Mouse (Mus musculus) heart, embryonic 16.5 days (tissue): ENCODE data around the gene Wnt5b. TPM values are rescaled to one million over a fixed set of nuclear protein-coding genes. Genes with fewer than 3 reads are reported as not detected.

Experiments
- ATAC-seq: fragments of 200-750 bp; cut with Nextera tagmentation; replicated peaks from 2 replicates; pipeline ENCODE4 v1.8.0; 2017; ENCODE audit warnings: moderate number of reproducible peaks; ENCODE audit not compliant: insufficient read depth, low FRiP score; ENCODE audit errors: extremely low read depth
- H3K27ac ChIP-seq: fragments of 300-500 bp; sonication (generic); 2 replicates; pipeline ENCODE4 v1.5.1; 2014; ENCODE audit warnings: mild to moderate bottlenecking, low read length, control low read depth, moderate library complexity
- H3K27me3 ChIP-seq: fragments of 300-500 bp; sonication (generic); 2 replicates; pipeline ENCODE4 v1.6.1; 2014; ENCODE audit warnings: low read length, mixed read lengths; ENCODE audit not compliant: control insufficient read depth, insufficient read depth
- H3K36me3 ChIP-seq: fragments of 300-500 bp; sonication (generic); 2 replicates; pipeline ENCODE4 v1.6.1; 2014; ENCODE audit not compliant: control insufficient read depth, insufficient read depth
- H3K4me1 ChIP-seq: fragments of 300-500 bp; sonication (generic); 2 replicates; pipeline ENCODE4 v1.6.1; 2014; ENCODE audit warnings: low read length, mixed read lengths; ENCODE audit not compliant: control insufficient read depth, insufficient read depth
- H3K4me2 ChIP-seq: fragments of 300-500 bp; sonication (generic); 2 replicates; pipeline ENCODE4 v1.6.1; 2014; ENCODE audit warnings: low read depth, mild to moderate bottlenecking, control low read depth, low read length
- H3K4me3 ChIP-seq: fragments of 300-500 bp; sonication (generic); 2 replicates; pipeline ENCODE4 v1.5.1; 2014; ENCODE audit warnings: mild to moderate bottlenecking, control low read depth, low read length
- H3K9ac ChIP-seq: fragments of 300-500 bp; sonication (generic); 2 replicates; pipeline ENCODE4 v1.6.1; 2014; ENCODE audit warnings: low read length, control low read depth
- H3K9me3 ChIP-seq: fragments of 300-500 bp; sonication (generic); replicated peaks from 2 replicates; pipeline ENCODE4 v1.6.1; 2016; ENCODE audit warnings: low read length; ENCODE audit not compliant: control insufficient read depth
- WGBS: fragments of 180-500 bp; shearing (Covaris S2); extraction: QIAGEN DNeasy Blood & Tissue Kit; methylation state at CpG from one replicate; pipeline ENCODE4 v1.1.7; 2014; 5-methylcytosine and 5-hydroxymethylcytosine counted together
- polyA plus RNA-seq: library from polyadenylated mRNA; unstranded; fragments of >200 nt; fragmentation: Nextera tagmentation; extraction: Ambion mirVana; gene quantifications from 2 replicates; pipeline ENCODE4 v1.2.1, GENCODE M21; 2015

Gene Wnt5b
- polyA plus RNA-seq, 1 experiment from 2014 or later = 5.6 TPM

DNA sequence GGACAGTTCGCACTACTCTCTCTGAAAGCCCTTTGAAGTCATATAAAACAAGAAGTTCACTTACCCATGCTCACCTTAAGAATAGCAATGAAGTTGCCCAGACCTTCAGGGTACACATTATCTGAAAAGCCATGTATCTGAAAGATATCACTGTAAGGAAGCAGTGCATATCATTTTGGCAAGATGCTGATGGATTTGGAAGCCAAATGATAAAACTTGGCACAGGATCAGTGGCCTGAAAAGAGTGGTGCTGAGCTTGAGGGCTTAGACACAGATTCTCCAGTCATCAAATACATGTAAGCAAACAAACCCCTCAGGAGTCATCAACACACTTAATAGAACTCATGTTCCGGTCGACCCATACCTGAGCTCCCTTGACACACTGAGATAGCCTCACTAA is 143.5 kb downstream of the Wnt5b start:
- H3K9me3 ChIP-seq = no peaks in the 10 kb centered on the region
- 80% methylated on average over 3 of the region's 3 CpGs for WGBS
- no peak overlapping the region for H3K9ac ChIP-seq
- H3K4me2 ChIP-seq = no peak overlapping the region
- no peaks in the 10 kb centered on the region for H3K27me3 ChIP-seq
- no peak overlapping the region for H3K27ac ChIP-seq
- no peak for ATAC-seq
- H3K4me3 ChIP-seq = no peak overlapping the region
- H3K4me1 ChIP-seq = peaks cover 7% of the 10 kb centered on the region
- H3K36me3 ChIP-seq = no peaks in the 10 kb centered on the region

DNA sequence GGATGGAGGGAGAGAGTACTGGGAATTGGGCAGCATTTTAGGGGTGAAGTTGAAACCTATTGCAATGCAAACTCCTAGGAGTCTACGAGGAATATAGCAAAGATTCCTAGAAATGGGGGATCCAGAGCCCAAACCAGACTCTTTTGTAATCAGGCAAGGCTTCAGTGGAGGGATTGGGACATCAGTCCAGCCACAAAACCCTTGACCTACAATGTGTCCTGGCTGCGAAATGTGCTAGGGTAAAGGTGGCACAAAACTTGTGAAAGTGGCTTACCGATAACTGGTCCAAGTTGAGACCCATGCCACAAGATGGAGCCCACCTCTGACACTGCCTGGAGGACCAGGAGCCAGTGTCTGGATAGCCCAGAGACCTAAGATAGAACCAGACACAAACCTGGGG is 144.8 kb downstream of the Wnt5b start:
- ATAC-seq = no peak
- H3K36me3 ChIP-seq = no peaks in the 10 kb centered on the region
- H3K4me2 ChIP-seq = no peak overlapping the region
- peaks cover 7% of the 10 kb centered on the region for H3K4me1 ChIP-seq
- H3K27ac ChIP-seq = no peak overlapping the region
- H3K27me3 ChIP-seq = no peaks in the 10 kb centered on the region
- 84% methylated on average over 3 of the region's 3 CpGs for WGBS
- no peaks in the 10 kb centered on the region for H3K9me3 ChIP-seq
- no peak overlapping the region for H3K9ac ChIP-seq
- H3K4me3 ChIP-seq = no peak overlapping the region

DNA sequence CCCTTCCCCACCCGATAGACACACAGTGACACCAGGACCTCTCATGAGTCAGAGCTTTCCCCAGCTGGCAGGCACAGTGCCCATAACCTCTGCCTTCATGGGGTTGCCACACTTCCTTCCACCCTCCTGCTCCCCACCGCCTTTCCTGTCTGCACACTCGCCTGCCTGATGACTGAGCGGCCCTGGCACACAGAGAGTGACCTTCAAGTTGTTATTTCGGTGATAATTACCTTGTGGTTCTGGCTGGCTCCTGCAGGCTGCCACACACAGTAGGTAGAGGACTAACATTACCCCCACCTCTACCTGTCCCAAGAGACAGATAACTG is 147.9 kb downstream of the Wnt5b start:
- Histone ChIP-seq H3K4me1 (peaks cover 7% of the 10 kb centered on the region), H3K9ac (no peak overlapping the region), H3K9me3 (no peaks in the 10 kb centered on the region), H3K27me3 (no peaks in the 10 kb centered on the region), H3K27ac (peak overlapping the region; percentile 28), H3K4me3 (no peak overlapping the region), H3K4me2 (no peak overlapping the region), H3K36me3 (no peaks in the 10 kb centered on the region)
- 10% methylated on average over 5 of the region's 5 CpGs for WGBS
- peak; percentile 86 for ATAC-seq

DNA sequence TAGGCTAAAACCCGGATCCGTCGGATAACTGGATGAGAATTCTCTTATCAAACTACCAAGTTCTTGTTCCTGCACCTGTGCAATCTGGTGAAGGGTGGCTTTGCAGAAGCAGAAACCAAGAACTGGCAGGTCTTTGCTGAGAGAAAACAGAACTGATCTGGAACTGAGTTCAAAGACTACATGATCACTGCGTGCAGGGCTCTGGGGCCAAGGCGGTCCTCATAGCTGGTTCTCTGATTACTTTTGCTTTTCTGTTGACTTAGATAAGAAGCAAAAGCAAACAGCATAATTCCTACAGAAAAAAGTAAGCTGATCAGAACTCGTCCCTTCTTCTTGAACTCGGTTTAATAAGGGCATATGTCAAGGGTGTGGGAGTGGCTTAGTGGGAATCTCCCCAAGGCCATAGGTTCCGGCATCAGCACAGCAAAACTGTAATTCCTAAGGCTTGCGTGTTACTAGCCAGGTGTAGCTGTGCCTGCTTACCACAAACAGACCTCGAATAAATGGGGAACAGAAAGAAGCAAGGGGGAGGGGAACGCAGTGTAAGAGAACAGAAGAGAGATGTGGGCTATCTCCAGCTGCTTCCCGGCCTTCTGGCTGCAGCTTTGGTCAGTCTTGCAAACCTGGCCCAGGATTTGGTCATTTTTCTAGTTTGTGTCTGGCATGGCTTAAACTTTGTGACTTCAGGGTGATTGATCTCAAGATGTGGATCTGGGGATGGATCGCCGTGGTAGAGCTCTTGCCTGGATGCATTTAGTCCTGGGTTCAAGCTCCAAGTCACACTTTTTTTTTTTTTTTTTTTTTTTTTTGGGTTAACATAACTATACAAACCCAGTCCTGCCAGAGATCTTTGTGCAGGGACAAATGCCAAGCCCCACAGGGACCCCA is 148.5 kb downstream of the Wnt5b start:
- no peak overlapping the region for H3K9ac ChIP-seq
- H3K27me3 ChIP-seq = no peaks in the 10 kb centered on the region
- no peaks in the 10 kb centered on the region for H3K36me3 ChIP-seq
- no peak overlapping the region for H3K4me3 ChIP-seq
- H3K4me1 ChIP-seq = peaks cover 7% of the 10 kb centered on the region
- H3K9me3 ChIP-seq = no peaks in the 10 kb centered on the region
- 64% methylated on average over 14 of the region's 14 CpGs for WGBS
- H3K4me2 ChIP-seq = no peak overlapping the region
- peak; percentile 49 for ATAC-seq
- H3K27ac ChIP-seq = peak overlapping the region; percentile 28

DNA sequence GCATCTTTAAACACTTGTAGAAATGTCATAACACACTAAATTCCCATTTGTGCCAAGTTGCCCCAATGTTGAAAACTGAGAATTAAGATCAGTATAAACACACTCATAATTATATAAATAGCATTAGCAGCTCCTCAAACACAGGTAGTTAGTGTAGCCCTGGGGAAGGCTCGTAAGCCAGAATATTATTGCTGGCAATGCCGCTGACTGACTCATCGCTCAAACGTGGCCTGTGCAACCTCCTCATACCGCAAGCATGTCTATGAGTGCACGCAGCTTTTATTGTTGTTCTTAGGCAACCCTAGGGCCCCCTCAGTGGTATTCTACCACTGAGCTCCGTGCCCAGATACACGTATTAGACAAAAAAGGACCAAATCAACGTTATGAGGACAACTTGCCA is 151.3 kb downstream of the Wnt5b start:
- WGBS = 67% methylated on average over 9 of the region's 9 CpGs
- Histone ChIP-seq H3K36me3 (no peaks in the 10 kb centered on the region), H3K27me3 (no peaks in the 10 kb centered on the region), H3K9ac (no peak overlapping the region), H3K4me2 (no peak overlapping the region), H3K9me3 (no peaks in the 10 kb centered on the region), H3K4me3 (no peak overlapping the region), H3K27ac (no peak overlapping the region), H3K4me1 (peaks cover 12% of the 10 kb centered on the region)
- no peak for ATAC-seq

DNA sequence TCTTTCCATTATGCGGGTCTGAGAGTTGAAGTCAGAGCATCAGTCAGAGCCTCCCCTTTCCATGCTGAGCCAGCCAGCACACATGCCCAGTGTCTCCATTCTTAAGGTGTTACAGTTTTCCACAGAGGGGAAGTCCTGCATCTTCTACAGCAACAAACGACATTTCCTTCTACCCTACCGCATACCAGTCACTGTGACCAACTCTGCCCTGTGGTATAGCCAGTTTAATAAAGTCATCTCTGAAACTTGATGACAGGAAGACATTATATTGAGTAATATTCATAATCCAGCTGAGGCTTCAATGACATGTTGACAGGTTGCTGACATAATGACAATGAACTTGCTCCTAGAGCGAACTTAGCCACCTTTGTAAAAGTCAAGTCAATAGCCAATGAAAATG is 153.4 kb downstream of the Wnt5b start:
- 84% methylated on average over 4 of the region's 4 CpGs for WGBS
- H3K4me3 ChIP-seq = no peak overlapping the region
- H3K4me2 ChIP-seq = no peak overlapping the region
- peaks cover 18% of the 10 kb centered on the region for H3K4me1 ChIP-seq
- H3K9ac ChIP-seq = no peak overlapping the region
- no peaks in the 10 kb centered on the region for H3K36me3 ChIP-seq
- H3K27me3 ChIP-seq = no peaks in the 10 kb centered on the region
- no peaks in the 10 kb centered on the region for H3K9me3 ChIP-seq
- no peak for ATAC-seq
- H3K27ac ChIP-seq = no peak overlapping the region

DNA sequence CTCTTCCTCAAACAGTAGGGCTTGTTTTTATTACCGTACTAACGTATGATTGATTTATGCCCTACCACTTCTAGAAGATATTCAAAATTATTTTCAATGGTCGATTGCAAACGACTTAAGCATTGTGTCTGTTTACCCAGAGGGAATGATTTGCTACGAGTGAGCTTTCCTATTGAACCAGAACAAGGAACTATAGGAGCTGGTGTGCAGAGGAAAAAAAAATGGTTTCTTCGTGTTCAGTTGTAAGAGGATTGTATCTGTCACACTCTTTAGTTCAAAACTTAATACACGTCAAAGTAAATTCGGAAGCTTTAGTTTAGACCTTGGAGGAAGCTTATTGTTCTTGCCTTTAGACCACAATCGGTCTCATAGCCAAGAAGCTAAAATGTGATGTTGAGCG is 155.1 kb downstream of the Wnt5b start:
- 19% methylated on average over 10 of the region's 10 CpGs for whole genome bisulfite sequencing
- peak overlapping the region; percentile 76 for H3K27ac ChIP-seq
- H3K36me3 ChIP-seq = no peaks in the 10 kb centered on the region
- H3K4me2 ChIP-seq = peak overlapping the region; percentile 69
- peak overlapping the region; percentile 67 for H3K4me3 ChIP-seq
- peaks cover 18% of the 10 kb centered on the region for H3K4me1 ChIP-seq
- H3K27me3 ChIP-seq = no peaks in the 10 kb centered on the region
- H3K9me3 ChIP-seq = no peaks in the 10 kb centered on the region
- peak overlapping the region; percentile 80 for H3K9ac ChIP-seq
- no peak for ATAC-seq

DNA sequence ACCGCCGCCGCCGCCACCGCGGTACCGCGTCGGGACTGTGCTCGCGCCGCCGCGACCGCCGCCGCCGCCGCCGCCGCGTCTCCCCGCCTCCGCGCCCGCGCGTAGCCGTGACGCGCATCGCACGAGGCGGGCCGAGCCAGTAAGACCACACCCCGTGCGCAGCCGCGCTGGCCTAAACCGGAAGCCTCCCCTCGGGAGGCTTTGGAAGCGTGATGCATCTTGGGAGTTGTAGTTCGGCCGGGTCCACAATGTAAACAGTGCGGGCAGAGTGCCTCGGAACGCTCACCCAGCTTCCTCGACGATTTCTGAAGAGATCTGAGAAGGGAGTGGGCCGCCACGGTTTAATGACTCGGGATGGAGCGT is 155.5 kb downstream of the Wnt5b start:
- Histone ChIP-seq H3K9ac (peak overlapping the region; percentile 80), H3K27me3 (no peaks in the 10 kb centered on the region), H3K4me1 (peaks cover 18% of the 10 kb centered on the region), H3K9me3 (no peaks in the 10 kb centered on the region), H3K36me3 (no peaks in the 10 kb centered on the region), H3K4me2 (peak overlapping the region; percentile 69), H3K27ac (peak overlapping the region; percentile 80), H3K4me3 (peak overlapping the region; percentile 67)
- ATAC-seq = peak; percentile 99
- under 1% methylated on average over 42 of the region's 53 CpGs for WGBS

DNA sequence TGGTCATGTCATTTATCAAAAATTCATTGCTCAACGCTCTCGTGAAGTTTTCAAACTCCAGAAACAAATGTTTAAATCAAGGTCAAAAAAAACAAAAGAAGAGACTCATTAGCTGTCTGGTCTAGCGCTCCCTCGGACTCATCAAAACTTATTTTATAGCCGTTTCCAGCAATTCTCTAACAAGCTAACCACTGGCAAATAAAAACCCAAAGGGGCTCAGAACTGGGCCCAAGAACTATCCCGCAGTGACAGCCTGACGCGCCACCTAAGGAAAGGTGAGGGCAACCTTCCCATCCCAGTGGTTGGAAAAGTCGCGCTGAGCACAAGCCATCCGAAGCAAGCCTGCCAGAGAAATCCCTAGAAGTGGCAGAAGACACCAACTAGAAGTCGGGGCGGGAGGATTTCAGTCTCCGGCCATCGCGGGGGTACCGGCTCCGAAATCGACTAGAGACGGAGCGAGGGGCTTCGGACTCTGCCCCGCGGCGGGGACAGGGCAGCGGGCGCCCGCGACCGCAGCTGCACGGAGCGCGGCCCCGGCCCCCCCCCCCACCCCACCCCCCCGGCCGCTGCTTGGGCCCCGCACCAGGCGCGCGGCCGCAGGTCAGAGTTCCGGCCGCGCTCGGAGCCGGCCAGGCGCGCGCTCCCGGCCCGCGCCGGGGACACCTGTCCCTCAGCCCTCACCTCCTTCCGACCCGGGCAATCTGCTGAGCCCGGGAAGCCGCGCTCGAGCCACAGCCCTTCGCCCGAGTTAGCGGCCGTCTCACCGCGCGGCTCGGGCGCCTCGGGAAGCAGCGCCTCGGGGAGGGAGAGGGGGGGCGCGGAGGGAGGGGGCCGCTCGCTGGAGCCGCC is 156.1 kb downstream of the Wnt5b start:
- Histone ChIP-seq H3K36me3 (no peaks in the 10 kb centered on the region), H3K27ac (peak overlapping the region; percentile 80), H3K27me3 (no peaks in the 10 kb centered on the region), H3K4me2 (peak overlapping the region; percentile 85), H3K4me1 (peaks cover 18% of the 10 kb centered on the region), H3K4me3 (peak overlapping the region; percentile 67), H3K9me3 (no peaks in the 10 kb centered on the region), H3K9ac (peak overlapping the region; percentile 80)
- under 1% methylated on average over 47 of the region's 76 CpGs for WGBS
- peak; percentile 83 for ATAC-seq
